Mouse (Mus musculus) kidney, embryonic 16.5 days (tissue): ENCODE results near the gene Zfhx3. TPM values are rescaled to one million over a fixed set of nuclear protein-coding genes. Genes with fewer than 3 reads are reported as not detected.

Source experiments
- ATAC-seq: fragments of 200-750 bp; cut with Nextera tagmentation; 2 replicates; pipeline ENCODE4 v1.8.0; 2017; ENCODE audit warnings: moderate TSS enrichment; ENCODE audit not compliant: low FRiP score, low TSS enrichment
- H3K27ac ChIP-seq: fragments of 300-500 bp; sonication (generic); 2 replicates; pipeline ENCODE4 v1.5.1; 2014; ENCODE audit warnings: low read length
- H3K27me3 ChIP-seq: fragments of 300-500 bp; sonication (generic); 2 replicates; pipeline ENCODE4 v1.6.1; 2014; ENCODE audit warnings: low read length, control low read depth, mixed read lengths; ENCODE audit not compliant: insufficient read depth
- H3K36me3 ChIP-seq: fragments of 300-500 bp; sonication (generic); 2 replicates; pipeline ENCODE4 v1.6.1; 2014; ENCODE audit warnings: low read length, control low read depth, mixed read lengths; ENCODE audit not compliant: insufficient read depth
- H3K4me1 ChIP-seq: fragments of 300-500 bp; sonication (generic); 2 replicates; pipeline ENCODE4 v1.6.1; 2014; ENCODE audit warnings: low read length, control low read depth, mixed read lengths; ENCODE audit not compliant: insufficient read depth
- H3K4me2 ChIP-seq: fragments of 300-500 bp; sonication (generic); replicated peaks from 2 replicates; pipeline ENCODE4 v1.6.1; 2014; ENCODE audit warnings: low read depth, low read length
- H3K4me3 ChIP-seq: fragments of 300-500 bp; sonication (generic); 2 replicates; pipeline ENCODE4 v1.5.1; 2014; ENCODE audit warnings: mild to moderate bottlenecking, low read length
- H3K9ac ChIP-seq: fragments of 300-500 bp; sonication (generic); replicated peaks from 2 replicates; pipeline ENCODE4 v1.6.1; 2014; ENCODE audit warnings: low read length
- H3K9me3 ChIP-seq: fragments of 300-500 bp; sonication (generic); 2 replicates; pipeline ENCODE4 v1.6.1; 2016; ENCODE audit warnings: low read length, control low read depth
- WGBS: fragments of 180-500 bp; shearing (Covaris S2); extraction: QIAGEN DNeasy Blood & Tissue Kit; methylation state at CpG from one replicate; pipeline ENCODE4 v1.1.7; 2014; 5-methylcytosine and 5-hydroxymethylcytosine counted together
- polyA plus RNA-seq: library from polyadenylated mRNA; unstranded; fragments of >200 nt; fragmentation: Nextera tagmentation; extraction: Ambion mirVana; gene quantifications from 2 replicates; pipeline ENCODE4 v1.2.1, GENCODE M21; 2015

The Zfhx3 gene
- polyA plus RNA-seq, 1 experiment from 2014 or later, result 6.6 TPM

DNA sequence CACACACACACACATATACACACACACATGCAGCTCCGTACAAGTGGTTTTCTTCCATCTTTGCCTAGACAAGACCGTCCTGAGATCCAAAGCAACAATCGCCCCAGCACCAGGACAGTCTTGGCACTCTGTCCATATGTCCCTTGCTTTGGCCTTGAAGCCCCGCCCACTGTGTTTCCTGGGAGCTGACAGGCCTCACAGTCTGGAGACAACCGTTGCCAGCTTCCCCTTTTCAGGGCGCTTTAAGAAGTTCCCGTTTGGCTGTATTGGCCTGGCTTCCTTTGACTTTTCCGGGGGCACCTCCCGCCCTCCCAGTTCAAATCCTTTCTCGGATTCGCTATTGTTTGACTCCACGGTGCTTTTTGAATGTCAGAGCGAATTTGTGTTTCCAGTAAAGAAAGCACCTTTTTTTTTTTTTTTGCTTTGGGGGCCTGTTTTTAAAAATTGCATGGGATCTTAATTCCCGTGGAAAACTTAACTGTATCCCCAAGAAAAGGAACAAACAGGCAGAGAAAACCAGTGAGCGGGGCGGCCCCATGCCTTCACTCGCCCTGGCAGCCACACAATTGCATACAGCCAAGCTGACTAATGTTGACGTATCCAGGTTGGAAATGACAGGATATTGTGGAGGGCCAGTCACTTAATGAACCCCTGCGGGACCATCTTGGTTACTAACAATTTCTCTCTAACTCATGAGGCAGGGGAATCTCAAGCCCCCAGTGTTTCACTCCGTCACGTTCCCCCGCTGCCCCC, 444.9 kb downstream of the Zfhx3 start:
- no peak overlapping the region for H3K9ac ChIP-seq
- H3K27ac ChIP-seq, result no peak overlapping the region
- H3K36me3 ChIP-seq, result no peaks in the 10 kb centered on the region
- no peaks in the 10 kb centered on the region for H3K9me3 ChIP-seq
- no peaks in the 10 kb centered on the region for H3K27me3 ChIP-seq
- H3K4me3 ChIP-seq, result no peak overlapping the region
- peaks cover 7% of the 10 kb centered on the region for H3K4me1 ChIP-seq
- no peak for ATAC-seq
- H3K4me2 ChIP-seq, result no peak overlapping the region; the same call in 1 of the 2 replicates
- WGBS, result 51% methylated on average over 22 of the region's 22 CpGs

GRCm38 (mm10) chr8:108387913-108388274, 445.4 kb downstream of the Zfhx3 start:
- ATAC-seq, result no peak
- WGBS, result 78% methylated on average over 8 of the region's 8 CpGs
- Histone ChIP-seq H3K27ac (no peak overlapping the region), H3K9ac (no peak overlapping the region), H3K36me3 (no peaks in the 10 kb centered on the region), H3K4me1 (peaks cover 12% of the 10 kb centered on the region), H3K4me2 (no peak overlapping the region), H3K27me3 (no peaks in the 10 kb centered on the region), H3K9me3 (no peaks in the 10 kb centered on the region), H3K4me3 (no peak overlapping the region)

GRCm38 (mm10) chr8:108392909-108393308, 450.5 kb downstream of the Zfhx3 start:
- 42% methylated on average over 9 of the region's 9 CpGs for WGBS
- Histone ChIP-seq H3K27me3 (no peaks in the 10 kb centered on the region), H3K9me3 (no peaks in the 10 kb centered on the region), H3K4me2 (no peak overlapping the region), H3K27ac (no peak overlapping the region), H3K4me1 (peaks cover 15% of the 10 kb centered on the region), H3K36me3 (no peaks in the 10 kb centered on the region), H3K9ac (no peak overlapping the region), H3K4me3 (no peak overlapping the region)
- peak; percentile 59 for ATAC-seq

DNA sequence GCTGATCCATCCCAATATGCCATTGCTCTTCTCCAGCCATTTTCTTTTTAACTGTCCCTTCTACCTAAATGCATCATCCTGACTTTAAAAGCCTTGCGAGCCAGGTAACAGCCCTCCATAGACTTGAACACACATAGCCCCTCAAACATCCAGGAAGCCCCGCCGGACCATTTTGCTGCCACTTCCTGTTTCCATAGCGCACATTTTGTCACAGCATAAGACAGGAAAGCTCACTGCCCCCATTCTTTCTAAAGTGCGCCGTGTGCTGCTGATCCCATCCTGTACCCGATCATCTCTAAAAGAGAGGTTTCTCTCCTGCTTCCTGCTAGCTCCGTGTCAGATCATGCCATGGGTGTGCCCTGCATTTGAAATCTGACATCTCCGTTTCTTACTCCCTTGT, 459.7 kb downstream of the Zfhx3 start:
- 78% methylated on average over 9 of the region's 9 CpGs for WGBS
- Histone ChIP-seq H3K4me1 (no peaks in the 10 kb centered on the region), H3K27ac (no peak overlapping the region), H3K9me3 (no peaks in the 10 kb centered on the region), H3K4me3 (no peak overlapping the region), H3K27me3 (no peaks in the 10 kb centered on the region), H3K36me3 (no peaks in the 10 kb centered on the region), H3K4me2 (no peak overlapping the region), H3K9ac (no peak overlapping the region)
- ATAC-seq, result no peak

GRCm38 (mm10) chr8:108406716-108407494, 464.5 kb downstream of the Zfhx3 start:
- Histone ChIP-seq H3K4me1 (no peaks in the 10 kb centered on the region), H3K27ac (no peak overlapping the region), H3K27me3 (no peaks in the 10 kb centered on the region), H3K36me3 (no peaks in the 10 kb centered on the region), H3K9ac (no peak overlapping the region), H3K4me2 (no peak overlapping the region), H3K9me3 (no peaks in the 10 kb centered on the region), H3K4me3 (no peak overlapping the region)
- 69% methylated on average over 25 of the region's 25 CpGs for WGBS
- no peak for ATAC-seq

DNA sequence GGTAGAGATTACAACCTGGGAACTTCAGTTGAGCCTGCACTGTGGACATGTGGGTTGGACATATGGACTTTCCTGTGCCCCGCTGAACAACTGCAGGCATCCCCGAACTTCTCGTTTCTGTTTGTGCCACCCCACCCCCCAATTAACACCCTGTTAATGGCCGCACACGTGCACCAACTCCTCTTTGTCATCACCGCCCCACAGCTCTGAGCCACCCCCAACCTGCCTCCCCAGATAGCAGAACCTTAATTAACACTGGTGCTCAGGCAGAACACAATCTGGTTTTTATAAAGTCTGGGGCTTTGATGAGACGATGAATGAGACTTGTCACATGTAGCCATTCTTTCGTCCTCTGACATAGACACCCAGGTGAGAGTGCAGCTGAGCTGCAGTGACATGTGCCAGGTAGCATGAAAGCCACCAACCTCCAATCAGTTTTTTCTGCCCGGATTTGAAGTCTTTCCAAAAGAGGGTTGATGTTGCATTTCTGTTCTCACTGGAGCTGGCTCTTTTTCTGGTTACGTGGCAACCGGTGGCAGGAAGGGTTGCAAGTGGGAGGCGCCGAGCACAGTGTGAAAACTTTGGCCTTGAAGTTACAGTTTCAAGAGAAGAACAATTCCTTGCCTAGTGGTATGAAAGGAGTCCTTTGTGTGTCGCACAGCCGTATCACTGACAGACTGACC, 476.9 kb downstream of the Zfhx3 start:
- ATAC-seq, result no peak
- H3K4me2 ChIP-seq, result no peak overlapping the region
- H3K9ac ChIP-seq, result no peak overlapping the region
- H3K4me3 ChIP-seq, result no peak overlapping the region
- no peaks in the 10 kb centered on the region for H3K36me3 ChIP-seq
- no peaks in the 10 kb centered on the region for H3K27me3 ChIP-seq
- H3K27ac ChIP-seq, result no peak overlapping the region
- WGBS, result 47% methylated on average over 15 of the region's 15 CpGs
- no peaks in the 10 kb centered on the region for H3K4me1 ChIP-seq
- H3K9me3 ChIP-seq, result no peaks in the 10 kb centered on the region

DNA sequence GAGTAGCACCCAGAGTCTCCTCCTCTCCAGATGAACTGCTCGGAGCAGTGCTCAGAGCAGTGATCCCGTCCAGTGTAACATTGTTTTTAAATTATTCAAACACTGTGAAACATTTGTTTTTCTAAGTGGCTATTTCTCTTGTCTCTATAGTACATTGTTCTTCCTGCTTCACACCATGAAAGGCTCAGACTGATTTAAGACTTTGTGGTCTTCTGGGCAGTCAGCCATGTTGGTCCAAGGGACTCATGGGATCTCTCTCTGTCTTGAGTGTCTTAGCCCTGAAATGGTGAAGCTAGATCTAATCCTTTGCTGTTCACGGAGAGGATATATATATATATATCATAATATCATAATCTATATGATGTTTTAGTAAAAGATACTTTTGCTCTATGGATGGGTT, 480.1 kb downstream of the Zfhx3 start:
- H3K4me3 ChIP-seq, result no peak overlapping the region
- no peak overlapping the region for H3K9ac ChIP-seq
- no peaks in the 10 kb centered on the region for H3K9me3 ChIP-seq
- no peak overlapping the region for H3K27ac ChIP-seq
- H3K36me3 ChIP-seq, result no peaks in the 10 kb centered on the region
- H3K27me3 ChIP-seq, result no peaks in the 10 kb centered on the region
- ATAC-seq, result no peak
- no peak overlapping the region for H3K4me2 ChIP-seq
- 51% methylated on average over 3 of the region's 3 CpGs for WGBS
- no peaks in the 10 kb centered on the region for H3K4me1 ChIP-seq

GRCm38 (mm10) chr8:108424337-108424736, 481.9 kb downstream of the Zfhx3 start:
- Histone ChIP-seq H3K27ac (no peak overlapping the region), H3K9me3 (no peaks in the 10 kb centered on the region), H3K4me2 (no peak overlapping the region), H3K9ac (no peak overlapping the region), H3K27me3 (no peaks in the 10 kb centered on the region), H3K36me3 (no peaks in the 10 kb centered on the region), H3K4me3 (no peak overlapping the region), H3K4me1 (no peaks in the 10 kb centered on the region)
- peak; percentile 51; the same call in 1 of the 2 replicates for ATAC-seq
- 70% methylated on average over 8 of the region's 8 CpGs for WGBS

- Histone ChIP-seq H3K36me3 (no peaks in the 10 kb centered on the region), H3K27ac (no peak overlapping the region), H3K27me3 (no peaks in the 10 kb centered on the region), H3K4me1 (no peaks in the 10 kb centered on the region), H3K9ac (no peak overlapping the region), H3K4me3 (no peak overlapping the region), H3K4me2 (no peak overlapping the region), H3K9me3 (no peaks in the 10 kb centered on the region)
- ATAC-seq, result no peak
- WGBS, result 37% methylated on average over 5 of the region's 5 CpGs
Measured at GRCm38 (mm10) chr8:108433321-108433720, 490.9 kb downstream of the Zfhx3 start.

DNA sequence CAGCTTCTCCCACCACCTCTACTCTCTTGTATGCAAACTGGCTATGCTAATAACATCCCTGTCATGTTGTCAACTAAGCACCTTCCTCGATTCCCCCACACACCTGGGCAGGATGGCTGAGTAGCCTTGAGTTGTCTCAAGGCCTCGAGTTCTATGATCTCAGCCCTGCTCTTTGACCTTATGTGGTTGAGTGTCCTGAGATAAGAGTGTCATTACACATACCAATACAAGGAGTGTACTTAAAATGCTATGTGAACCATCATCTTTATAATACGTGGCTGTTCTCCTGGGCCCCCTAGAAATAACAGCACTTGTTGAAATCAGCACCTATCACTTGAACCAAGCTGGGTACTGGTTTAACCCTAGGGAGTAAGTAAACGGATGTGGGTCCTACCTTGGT, 492.1 kb downstream of the Zfhx3 start:
- 77% methylated on average over 4 of the region's 4 CpGs for WGBS
- H3K9ac ChIP-seq, result no peak overlapping the region
- no peak for ATAC-seq

More for the DNA sequence above, 492.1 kb downstream of the Zfhx3 start:
- no peak overlapping the region for H3K4me3 ChIP-seq
- H3K9me3 ChIP-seq, result no peaks in the 10 kb centered on the region
- no peak overlapping the region for H3K27ac ChIP-seq
- H3K27me3 ChIP-seq, result no peaks in the 10 kb centered on the region
- H3K36me3 ChIP-seq, result no peaks in the 10 kb centered on the region
- H3K4me1 ChIP-seq, result no peaks in the 10 kb centered on the region
- H3K4me2 ChIP-seq, result no peak overlapping the region
